Comparison of ENCODE assay signal across 23 mouse cellular contexts in genomic region chr5:51679884-51680283, GRCm38 (mm10).
A peak's percentile ranks its signal among the peaks of the same experiment; 100 is the strongest.
DNase-seq lines count a peak whose midpoint lies in the region; ATAC-seq and TF ChIP-seq lines count a peak whose summit lies in the region.
"Had no signal": no experiment of that assay in that cellular context is flagged by ENCODE, and none has a peak within 500 bp of the region (broad histone marks: within the 10 kb centered on the region; RNA-seq: fewer than 3 reads in every experiment).

No protein-coding gene starts in this region.

- peak; percentile 22 for DNase-seq in kidney, adult 9 months
- DNase-seq in midbrain, postnatal 0 days (ENCODE audit: low spot score) = peak; percentile 67
- DNase-seq in midbrain, embryonic 11.5 days (ENCODE audit: low spot score, missing footprints) = no peak
- DNase-seq in forebrain, postnatal 0 days = peak; percentile 32
- DNase-seq: cerebellum, adult 11-12 months; gastrocnemius, postnatal 36 days; heart, postnatal 4 days; kidney, postnatal 10 days; layer of hippocampus, postnatal 36 days; liver, postnatal 0 days; lung, postnatal 10 days; midbrain, embryonic 14.5 days; spleen, adult 18-20 months; thymus, postnatal 25 days had no signal

- no peak overlapping the region for H3K4me2 ChIP-seq in forebrain, embryonic 15.5 days (replicated peaks)
- H3K4me2 ChIP-seq in forebrain, embryonic 12.5 days = no peak overlapping the region
- H3K4me2 ChIP-seq in kidney, embryonic 15.5 days = no peak overlapping the region
- no peak overlapping the region for H3K4me2 ChIP-seq in midbrain, postnatal 0 days (ENCODE audit: low read depth, low read length, poor library complexity, severe bottlenecking)
- no peak overlapping the region for H3K4me2 ChIP-seq in midbrain, embryonic 11.5 days
- H3K4me2 ChIP-seq in forebrain, postnatal 0 days (ENCODE audit: low read depth) = no peak overlapping the region
- H3K4me2 ChIP-seq: embryonic facial prominence, embryonic 12.5 days; heart, embryonic 15.5 days; limb, embryonic 15.5 days had no signal

- no peak overlapping the region for H3K27ac ChIP-seq in forebrain, embryonic 15.5 days (replicated peaks)
- no peak overlapping the region for H3K27ac ChIP-seq in forebrain, embryonic 12.5 days
- H3K27ac ChIP-seq in kidney, embryonic 15.5 days = no peak overlapping the region
- H3K27ac ChIP-seq in midbrain, postnatal 0 days (ENCODE audit: low read depth, low read length) = no peak overlapping the region
- no peak overlapping the region for H3K27ac ChIP-seq in midbrain, embryonic 11.5 days (ENCODE audit: low read depth, low read length)
- H3K27ac ChIP-seq in forebrain, postnatal 0 days (ENCODE audit: low read depth, low read length) = no peak overlapping the region
- H3K27ac ChIP-seq: embryonic facial prominence, embryonic 12.5 days; heart, embryonic 15.5 days; limb, embryonic 15.5 days had no signal

- ATAC-seq in forebrain, embryonic 15.5 days (replicated peaks) = peak; percentile 66
- no peak for ATAC-seq in forebrain, embryonic 12.5 days (ENCODE audit: low FRiP score)
- ATAC-seq in kidney, embryonic 15.5 days (replicated peaks; ENCODE audit: low FRiP score) = no peak
- peak; percentile 65; the same call in 1 of the 2 replicates for ATAC-seq in midbrain, postnatal 0 days (ENCODE audit: low FRiP score)
- ATAC-seq in midbrain, embryonic 11.5 days (ENCODE audit: low FRiP score) = no peak
- peak; percentile 61 for ATAC-seq in forebrain, postnatal 0 days
- ATAC-seq: intestine, embryonic 16.5 days; liver, postnatal 0 days had no signal

- no peaks in the 10 kb centered on the region for H3K4me1 ChIP-seq in forebrain, embryonic 15.5 days
- H3K4me1 ChIP-seq in forebrain, embryonic 12.5 days = no peaks in the 10 kb centered on the region
- H3K4me1 ChIP-seq in kidney, embryonic 15.5 days = no peaks in the 10 kb centered on the region
- H3K4me1 ChIP-seq in midbrain, postnatal 0 days (ENCODE audit: insufficient read depth, low read length) = no peaks in the 10 kb centered on the region
- H3K4me1 ChIP-seq in midbrain, embryonic 11.5 days (ENCODE audit: control insufficient read depth, insufficient read depth, low read length) = no peaks in the 10 kb centered on the region
- H3K4me1 ChIP-seq in forebrain, postnatal 0 days (ENCODE audit: insufficient read depth) = 0 out of 2 replicates have a peak, but pooled peaks cover 7% of the 10 kb centered on the region
- H3K4me1 ChIP-seq: embryonic facial prominence, embryonic 12.5 days; heart, embryonic 15.5 days; limb, embryonic 15.5 days had no signal

- WGBS in forebrain, embryonic 15.5 days = 37% methylated on average over 4 of the region's 4 CpGs
- 80% methylated on average over 4 of the region's 4 CpGs for WGBS in forebrain, embryonic 12.5 days
- 91% methylated on average over 4 of the region's 4 CpGs for WGBS in kidney, embryonic 15.5 days
- 74% methylated on average over 4 of the region's 4 CpGs for WGBS in midbrain, postnatal 0 days
- WGBS in midbrain, embryonic 11.5 days = 90% methylated on average over 4 of the region's 4 CpGs
- 36% methylated on average over 4 of the region's 4 CpGs for WGBS in forebrain, postnatal 0 days

- no peak overlapping the region for H3K9ac ChIP-seq in forebrain, embryonic 15.5 days (replicated peaks)
- H3K9ac ChIP-seq in forebrain, embryonic 12.5 days = no peak overlapping the region
- no peak overlapping the region for H3K9ac ChIP-seq in kidney, embryonic 15.5 days
- no peak overlapping the region for H3K9ac ChIP-seq in midbrain, postnatal 0 days (replicated peaks; ENCODE audit: low read length, poor library complexity, severe bottlenecking)
- H3K9ac ChIP-seq in midbrain, embryonic 11.5 days (ENCODE audit: low read length) = no peak overlapping the region
- H3K9ac ChIP-seq in forebrain, postnatal 0 days = no peak overlapping the region
- H3K9ac ChIP-seq: embryonic facial prominence, embryonic 12.5 days; heart, embryonic 15.5 days; limb, embryonic 15.5 days; liver, postnatal 0 days had no signal

- H3K36me3 ChIP-seq in forebrain, embryonic 15.5 days = no peaks in the 10 kb centered on the region
- no peaks in the 10 kb centered on the region for H3K36me3 ChIP-seq in forebrain, embryonic 12.5 days (replicated peaks)
- H3K36me3 ChIP-seq in kidney, embryonic 15.5 days = no peaks in the 10 kb centered on the region
- H3K36me3 ChIP-seq in midbrain, postnatal 0 days (ENCODE audit: insufficient read depth, low read length) = no peaks in the 10 kb centered on the region
- H3K36me3 ChIP-seq in midbrain, embryonic 11.5 days (ENCODE audit: control insufficient read depth, insufficient read depth, low read length) = no peaks in the 10 kb centered on the region
- no peaks in the 10 kb centered on the region for H3K36me3 ChIP-seq in forebrain, postnatal 0 days (ENCODE audit: insufficient read depth)
- H3K36me3 ChIP-seq: embryonic facial prominence, embryonic 12.5 days; heart, embryonic 15.5 days; limb, embryonic 15.5 days had no signal

- H3K9me3 ChIP-seq in forebrain, embryonic 15.5 days = no peaks in the 10 kb centered on the region
- H3K9me3 ChIP-seq in forebrain, embryonic 12.5 days = no peaks in the 10 kb centered on the region
- H3K9me3 ChIP-seq in kidney, embryonic 15.5 days (replicated peaks) = no peaks in the 10 kb centered on the region
- no peaks in the 10 kb centered on the region for H3K9me3 ChIP-seq in midbrain, postnatal 0 days (ENCODE audit: low read length)
- no peaks in the 10 kb centered on the region for H3K9me3 ChIP-seq in midbrain, embryonic 11.5 days (ENCODE audit: control insufficient read depth, low read length)
- no peaks in the 10 kb centered on the region for H3K9me3 ChIP-seq in forebrain, postnatal 0 days (ENCODE audit: low read length)
- H3K9me3 ChIP-seq: embryonic facial prominence, embryonic 12.5 days; heart, embryonic 15.5 days; limb, embryonic 15.5 days had no signal

- no peak overlapping the region for H3K4me3 ChIP-seq in forebrain, embryonic 15.5 days
- H3K4me3 ChIP-seq in forebrain, embryonic 12.5 days (replicated peaks) = no peak overlapping the region
- H3K4me3 ChIP-seq in kidney, embryonic 15.5 days (replicated peaks) = no peak overlapping the region
- no peak overlapping the region for H3K4me3 ChIP-seq in midbrain, postnatal 0 days (ENCODE audit: low read depth, low read length)
- no peak overlapping the region for H3K4me3 ChIP-seq in midbrain, embryonic 11.5 days (ENCODE audit: low read depth, low read length)
- no peak overlapping the region for H3K4me3 ChIP-seq in forebrain, postnatal 0 days (ENCODE audit: low read depth, low read length)
- H3K4me3 ChIP-seq: embryonic facial prominence, embryonic 12.5 days; erythroblast, embryonic 14.5 days; heart, embryonic 15.5 days; limb, embryonic 15.5 days; myocyte had no signal

- no peak for TF ChIP-seq CTCF in midbrain, postnatal 0 days (IDR thresholded peaks at IDR 0.05)
- TF ChIP-seq CTCF in forebrain, postnatal 0 days (IDR thresholded peaks at IDR 0.05; ENCODE audit: low read depth) = no peak

- H3K27me3 ChIP-seq in forebrain, embryonic 15.5 days = no peaks in the 10 kb centered on the region
- H3K27me3 ChIP-seq in forebrain, embryonic 12.5 days = no peaks in the 10 kb centered on the region
- H3K27me3 ChIP-seq in kidney, embryonic 15.5 days = no peaks in the 10 kb centered on the region
- H3K27me3 ChIP-seq in midbrain, postnatal 0 days (ENCODE audit: insufficient read depth, low read length) = no peaks in the 10 kb centered on the region
- no peaks in the 10 kb centered on the region for H3K27me3 ChIP-seq in midbrain, embryonic 11.5 days (ENCODE audit: control insufficient read depth, insufficient read depth, low read length)
- no peaks in the 10 kb centered on the region for H3K27me3 ChIP-seq in forebrain, postnatal 0 days (ENCODE audit: insufficient read depth, low read length)
- H3K27me3 ChIP-seq: embryonic facial prominence, embryonic 12.5 days; heart, embryonic 15.5 days; limb, embryonic 15.5 days had no signal

Comparison
In these comparisons a context has a peak if more than half of its experiments do, and no peak if none do; other contexts are left out.
1. ATAC-seq: peak in forebrain, embryonic 15.5 days (single experiment), midbrain, postnatal 0 days (single experiment) and forebrain, postnatal 0 days (single experiment); none in forebrain, embryonic 12.5 days (single experiment), kidney, embryonic 15.5 days (single experiment) and midbrain, embryonic 11.5 days (single experiment).